Mouse (Mus musculus): ENCODE data around the gene Car3.
"Not testable (repeated sequence)": the region's sequence is repeated elsewhere in the genome, so short reads cannot be mapped to it uniquely, and the experiment has no call there.

The Car3 gene

DNA sequence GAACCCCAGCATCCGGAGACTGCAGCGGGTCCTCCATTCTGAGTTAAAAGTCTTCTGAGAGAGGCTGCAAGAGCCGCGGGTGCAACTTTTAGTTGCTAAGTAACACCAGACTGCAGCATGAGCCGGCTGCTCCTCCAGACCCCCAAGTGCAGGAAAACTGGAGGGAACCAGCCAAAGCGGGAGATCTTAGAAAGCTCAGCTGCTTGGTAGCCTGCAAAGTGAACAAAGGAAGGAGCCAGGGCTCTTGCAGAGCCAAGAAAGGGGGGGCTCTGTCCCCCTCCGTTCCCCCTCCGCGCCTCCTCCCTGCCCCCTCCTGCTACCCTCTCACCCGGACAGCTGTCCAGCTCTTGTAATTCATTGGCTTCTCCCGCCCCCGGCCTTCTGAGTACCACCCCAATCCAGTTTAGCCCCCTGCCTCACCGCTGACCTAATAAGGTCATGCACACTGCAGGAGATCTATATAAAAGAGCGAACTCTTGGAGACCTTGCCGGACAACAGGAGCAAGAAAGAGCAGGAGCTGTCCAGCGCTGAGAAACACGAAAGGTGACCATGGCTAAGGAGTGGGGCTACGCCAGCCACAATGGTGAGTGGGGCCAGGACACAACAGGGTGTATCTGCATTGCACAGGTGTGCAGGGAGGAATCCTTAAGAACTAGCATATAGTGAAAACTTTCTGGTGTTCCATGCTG is at the start of gene Car3:
Car3 (plus strand) TSS at position 491 of the 690 bp plus-strand sequence.
- no peak for DNase-seq (ENCODE audit: low spot score in 2 of 2)

DNA sequence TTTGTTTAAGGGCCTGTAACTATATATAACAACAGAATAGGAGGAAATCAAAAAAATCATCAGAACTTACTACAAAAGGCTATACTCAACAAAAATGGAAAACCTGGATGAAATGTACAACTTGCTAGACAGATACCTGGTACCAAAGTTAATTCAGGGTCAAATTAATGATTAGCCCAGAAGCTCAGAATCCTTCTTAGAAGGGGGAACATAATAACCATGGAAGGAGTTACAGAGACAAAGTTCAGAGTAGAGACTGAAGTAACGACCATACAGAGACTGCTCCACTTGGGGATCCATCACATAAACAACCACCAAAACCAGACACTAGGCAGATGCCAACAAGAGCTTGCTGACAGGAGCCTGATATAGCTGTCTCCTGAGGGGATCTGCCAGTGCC is 47.9 kb upstream of the Car3 start:
- not testable (repeated sequence) for DNase-seq (ENCODE audit: low spot score in 2 of 2)

DNA sequence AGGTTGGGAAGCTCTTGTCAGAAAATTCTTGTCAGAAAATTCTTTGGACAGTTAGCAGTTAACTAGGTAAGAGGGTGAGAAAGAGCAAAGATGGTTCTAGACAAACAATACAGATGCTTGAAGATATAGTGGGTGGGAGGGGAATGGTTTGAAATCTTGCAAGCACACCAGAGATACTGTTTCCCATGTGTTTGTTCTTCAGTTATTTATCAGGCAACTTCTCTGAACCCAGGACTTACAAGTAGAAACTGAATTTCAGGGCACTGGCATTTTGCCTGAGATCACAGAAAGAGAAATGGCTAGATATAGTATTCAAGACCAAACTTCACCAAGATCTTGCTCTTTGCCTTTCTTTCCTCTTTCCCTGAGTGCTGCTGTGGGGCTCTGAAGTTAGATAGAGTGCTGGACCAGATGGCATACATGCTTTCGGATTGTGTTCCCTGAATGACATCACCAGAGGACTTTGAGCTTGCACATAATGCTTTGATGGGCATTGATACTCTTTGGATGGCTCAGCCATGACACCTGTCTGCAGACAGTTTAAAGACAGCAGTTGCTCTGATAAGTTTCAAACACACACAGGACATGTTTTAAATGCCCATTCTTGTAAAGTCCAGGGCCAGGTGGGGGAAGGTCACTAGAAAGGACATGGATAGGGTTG is 43.3 kb upstream of the Car3 start:
- no peak for DNase-seq (ENCODE audit: low spot score in 2 of 2)

DNA sequence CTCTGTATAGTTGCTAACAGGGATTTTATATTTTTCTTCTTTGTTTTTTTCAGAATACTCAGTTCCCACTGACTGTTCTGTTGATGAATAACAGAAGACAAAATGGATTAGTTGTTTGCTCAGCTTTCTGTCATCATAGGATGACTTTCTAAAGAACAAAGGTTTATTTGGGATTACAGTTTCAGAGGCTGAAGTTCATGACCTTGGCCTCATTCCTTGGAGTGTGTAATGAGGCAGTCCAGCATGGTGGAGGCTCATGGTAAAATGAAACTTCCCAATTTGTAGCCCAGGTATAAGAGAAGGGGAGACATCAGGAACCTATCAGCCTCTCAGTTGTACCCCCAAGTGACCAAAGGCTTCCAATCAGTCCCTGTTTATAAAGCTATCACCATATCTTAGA is 34.4 kb upstream of the Car3 start:
- DNase-seq (ENCODE audit: low spot score in 2 of 2) = no peak

DNA sequence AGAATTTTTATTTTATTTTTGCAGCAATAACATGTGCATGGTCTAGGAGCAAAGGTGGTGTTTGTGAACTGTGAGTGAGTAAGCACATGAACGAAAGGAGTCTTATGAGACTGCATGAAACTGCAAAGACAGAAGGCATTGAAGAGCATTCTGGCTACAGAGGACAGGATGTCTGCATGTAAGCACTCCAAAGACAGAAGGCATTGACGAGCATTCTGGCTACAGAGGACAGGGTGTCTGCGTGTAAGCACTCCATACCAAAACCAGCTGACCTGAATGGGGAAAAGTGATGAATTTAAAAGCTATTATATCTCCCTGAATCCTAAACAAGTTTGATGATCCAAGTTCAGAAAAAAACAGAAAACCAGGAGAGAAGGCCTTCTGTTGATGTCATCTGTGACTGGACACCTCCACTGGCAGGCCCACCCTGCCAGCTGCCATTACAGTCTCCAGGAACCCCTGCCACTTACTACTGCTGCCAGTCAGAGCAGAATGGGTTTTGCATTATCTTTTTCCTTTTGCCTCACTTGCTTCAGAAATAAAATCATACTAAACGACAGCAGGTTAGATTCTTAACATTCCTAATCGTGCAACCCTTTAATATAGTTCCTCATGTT is 32.0 kb upstream of the Car3 start:
- DNase-seq (ENCODE audit: low spot score in 2 of 2) = no peak

DNA sequence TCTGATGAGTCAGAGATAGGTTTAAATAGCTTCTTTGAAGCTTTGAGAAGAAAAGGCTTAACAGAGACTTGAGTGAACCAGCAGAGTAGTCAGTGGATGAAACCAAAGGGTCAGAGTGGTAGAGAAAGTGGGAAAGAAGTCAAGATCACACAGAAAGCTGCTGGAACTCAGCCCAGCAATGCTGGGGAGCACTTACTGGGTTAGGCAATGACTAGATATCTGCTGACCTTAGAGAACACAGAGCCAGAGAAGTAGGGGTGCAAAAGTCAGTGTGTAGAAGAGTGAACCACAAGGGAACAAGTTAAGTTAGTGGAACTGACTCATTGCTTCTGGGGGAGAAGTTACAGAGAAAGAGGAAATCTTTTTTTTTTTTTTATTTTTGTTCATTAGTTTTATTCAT is 30.5 kb upstream of the Car3 start:
- DNase-seq (ENCODE audit: low spot score in 2 of 2) = peak in 1 of 2 experiments; percentile 1

DNA sequence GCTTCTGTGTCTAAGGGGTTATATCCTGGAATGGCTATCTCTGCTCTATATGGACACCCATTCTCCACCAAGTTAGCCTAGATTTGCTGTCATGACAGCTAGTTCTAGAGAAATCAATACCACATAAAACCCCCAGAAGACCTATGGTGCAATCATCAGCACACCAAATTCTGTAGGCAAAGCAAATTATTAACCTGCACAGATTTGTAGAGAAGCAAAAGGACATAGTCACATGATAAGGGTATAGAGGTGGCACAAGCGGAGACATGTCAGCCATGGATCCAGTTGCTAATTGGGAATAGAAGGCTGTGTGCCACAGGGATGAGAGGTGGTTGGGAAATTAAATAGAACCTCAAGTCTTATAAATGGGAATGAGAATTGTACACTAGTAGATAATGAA is 24.4 kb upstream of the Car3 start:
- DNase-seq (ENCODE audit: low spot score in 2 of 2) = no peak

DNA sequence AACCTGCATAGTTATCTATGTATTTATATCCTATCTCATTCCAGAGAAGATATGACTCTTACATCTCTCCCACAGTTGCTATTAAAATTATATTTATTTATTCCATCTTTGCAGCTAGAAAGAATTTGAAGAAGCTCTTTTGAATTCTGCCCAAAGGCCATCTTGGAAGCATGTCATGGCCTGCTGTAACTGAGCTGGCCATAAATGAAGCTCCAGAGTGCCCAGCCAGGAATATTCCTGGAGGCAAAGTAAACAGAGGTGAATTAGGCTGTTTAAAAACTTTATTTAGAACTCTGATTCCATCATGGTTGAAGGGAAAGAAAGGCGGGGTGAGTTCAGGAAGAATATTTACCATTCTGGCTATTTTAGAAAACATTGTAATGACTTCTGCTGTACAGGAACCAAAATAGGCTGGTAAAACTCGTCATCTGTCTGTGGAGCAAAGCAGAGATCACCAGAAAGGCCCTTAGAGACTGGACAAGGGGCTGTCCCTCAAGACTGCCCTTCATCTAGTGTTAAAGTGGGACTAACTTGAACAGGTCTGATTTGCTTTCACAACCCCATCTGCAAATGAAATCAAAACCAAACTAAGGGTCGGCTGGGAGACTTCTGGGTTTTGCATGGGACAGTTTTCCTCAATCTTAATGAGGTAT is 23.7 kb upstream of the Car3 start:
- no peak for DNase-seq (ENCODE audit: low spot score in 2 of 2)

DNA sequence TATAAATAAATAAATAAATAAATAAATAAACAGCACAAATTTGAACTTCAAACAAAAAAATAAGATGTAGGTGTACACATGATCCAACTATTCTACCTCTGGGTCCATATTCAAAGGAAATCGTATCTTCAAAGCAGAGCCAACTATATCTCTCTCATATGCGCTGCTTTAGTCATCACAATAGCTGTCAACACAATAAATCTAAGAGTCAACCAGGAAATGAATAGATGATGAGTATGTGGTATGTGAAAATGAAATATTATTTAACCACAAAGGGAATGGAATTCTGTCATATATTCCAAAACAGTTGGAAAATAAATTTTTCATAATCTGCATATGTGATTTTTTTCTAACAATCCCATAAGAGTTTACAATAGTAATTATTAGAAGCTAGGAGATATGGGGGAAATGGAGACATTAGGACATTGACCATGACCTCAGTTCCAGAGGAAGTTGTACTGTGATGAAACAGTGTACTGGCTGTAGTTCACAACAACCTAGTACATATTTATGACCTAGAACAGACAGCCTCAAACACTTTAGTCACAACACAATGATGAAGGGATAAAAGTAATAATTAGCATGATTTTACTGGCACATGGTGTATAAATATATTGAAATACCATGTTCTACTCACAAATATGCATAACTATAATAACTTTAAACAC is 14.6 kb upstream of the Car3 start:
- DNase-seq (ENCODE audit: low spot score in 2 of 2) = no peak

DNA sequence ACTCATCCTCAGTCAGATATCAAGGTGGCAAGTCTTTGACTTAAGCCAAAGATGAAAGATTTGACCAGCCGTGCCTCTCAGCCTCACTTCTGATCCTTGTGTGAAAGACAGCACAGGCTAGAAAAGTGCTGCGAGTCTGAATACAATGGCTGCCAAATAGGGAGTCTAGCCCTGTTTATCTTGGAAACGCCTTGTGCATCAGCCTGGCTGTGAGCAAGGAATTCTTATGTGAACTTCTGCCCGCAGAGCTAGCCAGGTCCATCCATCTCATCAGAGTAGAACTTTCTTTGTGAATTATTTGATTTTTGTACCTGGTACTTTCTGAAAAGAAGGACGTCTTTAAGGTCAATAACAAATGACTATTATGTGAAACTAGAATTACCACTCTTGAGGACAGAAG is 9.3 kb upstream of the Car3 start:
- no peak for DNase-seq (ENCODE audit: low spot score in 2 of 2)

DNA sequence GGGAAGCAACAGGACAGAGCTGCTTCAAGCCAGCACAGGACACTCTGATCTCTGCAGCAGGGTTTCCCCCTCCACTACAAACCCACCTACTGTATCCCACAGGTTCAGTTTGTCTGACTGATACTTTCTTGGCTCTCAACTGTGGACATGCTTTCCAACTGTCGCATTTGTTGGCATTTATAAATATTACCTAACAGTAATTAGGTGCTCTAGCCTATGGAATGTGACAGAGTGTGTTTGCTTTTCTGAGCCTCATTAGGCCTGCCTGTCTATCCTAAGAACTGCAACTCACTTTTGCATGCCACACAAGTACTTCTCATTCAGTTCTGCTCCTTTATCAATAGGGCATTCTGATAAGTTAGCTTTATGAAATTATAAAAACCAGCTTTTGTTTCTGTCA is 8.9 kb upstream of the Car3 start:
- DNase-seq (ENCODE audit: low spot score in 2 of 2) = no peak

DNA sequence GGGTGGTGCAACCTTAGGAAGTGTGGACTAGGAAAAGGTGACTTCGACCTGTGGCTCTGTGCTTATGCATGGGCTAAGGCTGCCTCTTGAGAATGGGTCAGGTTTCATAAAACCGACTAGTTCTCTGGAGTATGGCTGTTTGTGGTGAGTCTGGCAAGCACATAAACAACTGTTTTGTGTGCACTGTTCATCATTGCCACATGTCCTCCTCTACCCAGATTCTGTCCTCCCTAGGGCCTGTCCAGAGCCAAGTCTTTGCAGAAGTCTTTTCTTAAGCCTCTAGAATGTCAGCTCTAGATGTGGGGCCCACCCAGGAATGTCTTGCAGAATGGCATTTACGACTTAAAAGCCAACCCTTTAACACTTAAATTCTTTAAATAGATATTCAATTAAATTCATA is 5.4 kb upstream of the Car3 start:
- DNase-seq (ENCODE audit: low spot score in 2 of 2) = no peak

DNA sequence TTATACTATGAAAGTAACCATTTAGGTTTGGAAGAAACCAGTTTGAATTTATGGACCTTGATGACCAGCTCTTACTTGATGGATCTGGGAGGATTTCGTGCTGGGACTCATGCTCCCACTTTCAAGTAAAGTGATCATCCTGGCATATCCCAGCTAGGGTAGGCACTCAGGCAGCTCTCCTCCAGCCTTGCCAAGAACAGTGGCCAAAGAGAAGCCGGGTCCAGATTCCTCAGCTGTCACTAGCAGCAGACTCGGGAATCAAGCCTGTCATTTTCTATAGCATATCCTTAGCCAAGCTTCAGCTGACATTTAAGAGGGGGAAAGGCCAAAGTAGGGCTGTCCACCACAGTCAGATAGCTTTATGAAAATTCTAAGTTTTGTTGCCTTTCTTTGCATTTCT is 3.0 kb upstream of the Car3 start:
- no peak for DNase-seq (ENCODE audit: low spot score in 2 of 2)

DNA sequence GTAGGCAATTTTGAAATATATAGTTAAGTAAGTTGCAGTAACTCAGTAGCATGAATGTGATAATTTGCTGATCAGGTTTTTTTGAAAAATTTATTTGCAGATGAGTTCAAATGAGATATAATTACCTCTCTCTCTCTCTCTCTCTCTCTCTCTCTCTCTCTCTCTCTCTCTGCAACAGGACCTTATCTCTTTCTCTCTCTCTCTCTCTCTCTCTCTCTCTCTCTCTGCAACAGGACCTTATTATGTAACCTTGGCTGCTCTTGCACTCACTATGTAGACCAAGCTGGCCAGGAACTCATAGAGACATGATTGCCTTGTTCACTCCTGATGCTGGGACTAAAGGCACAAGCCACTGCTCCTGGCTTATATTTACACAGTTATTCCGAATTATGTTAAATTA is 2.1 kb upstream of the Car3 start:
- no peak for DNase-seq (ENCODE audit: low spot score in 2 of 2)

DNA sequence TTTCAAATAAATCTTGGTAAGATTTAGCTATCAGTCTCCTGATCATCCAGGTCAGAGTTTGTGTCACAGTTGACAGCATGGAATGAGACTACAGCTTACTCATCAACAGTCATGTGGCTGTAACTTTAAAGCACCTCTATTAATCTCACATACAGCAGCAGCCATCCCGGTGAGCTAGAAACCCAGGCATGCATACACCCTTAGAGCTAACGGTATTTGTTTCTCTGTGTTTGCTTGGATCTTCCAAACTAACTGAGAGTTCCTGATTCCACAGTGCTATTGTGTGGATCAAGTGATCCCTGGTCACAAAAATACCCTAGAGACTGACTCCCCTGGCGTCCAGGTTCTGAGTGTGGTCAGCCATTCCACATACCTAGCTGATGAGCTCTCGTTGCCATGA is 1.5 kb upstream of the Car3 start:
- no peak for DNase-seq (ENCODE audit: low spot score in 2 of 2)

DNA sequence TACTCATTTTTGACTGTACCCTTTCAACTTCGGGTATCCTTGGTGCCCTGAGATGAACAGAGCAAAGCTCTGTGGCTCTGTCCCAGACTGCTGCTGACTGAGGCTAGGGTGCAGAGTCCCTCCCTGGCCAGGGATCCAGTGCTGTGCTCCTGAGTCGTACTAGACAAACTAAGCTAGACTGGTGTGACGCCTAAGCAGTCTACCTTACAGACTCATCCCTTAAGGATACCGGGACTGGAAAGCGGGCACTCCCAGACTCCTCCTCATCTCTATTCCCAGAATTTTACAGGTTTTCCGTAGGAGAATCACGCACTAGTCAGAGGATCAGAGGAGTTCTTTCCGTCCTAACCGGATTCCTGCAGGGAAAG is 674 bp upstream of the Car3 start:
- DNase-seq (ENCODE audit: low spot score in 2 of 2) = no peak

DNA sequence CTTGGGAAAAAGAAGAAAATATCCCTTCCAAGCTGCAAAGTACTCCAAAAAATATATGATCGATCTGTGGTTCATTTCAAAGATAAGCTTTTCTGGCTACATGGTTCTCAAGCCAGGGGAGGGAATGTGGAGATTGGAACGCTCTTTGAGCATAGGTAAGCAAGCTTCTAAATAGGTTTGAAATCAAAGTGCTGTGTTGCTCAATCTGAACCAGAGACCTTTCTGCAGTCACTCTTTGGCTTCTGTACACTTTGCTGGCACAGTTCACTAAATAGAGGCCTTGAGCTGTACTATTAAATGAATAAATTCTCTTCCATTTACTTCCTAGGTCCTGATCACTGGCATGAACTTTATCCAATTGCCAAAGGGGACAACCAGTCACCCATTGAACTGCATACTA is 610 bp downstream of the Car3 start:
- no peak for DNase-seq (ENCODE audit: low spot score in 2 of 2)

DNA sequence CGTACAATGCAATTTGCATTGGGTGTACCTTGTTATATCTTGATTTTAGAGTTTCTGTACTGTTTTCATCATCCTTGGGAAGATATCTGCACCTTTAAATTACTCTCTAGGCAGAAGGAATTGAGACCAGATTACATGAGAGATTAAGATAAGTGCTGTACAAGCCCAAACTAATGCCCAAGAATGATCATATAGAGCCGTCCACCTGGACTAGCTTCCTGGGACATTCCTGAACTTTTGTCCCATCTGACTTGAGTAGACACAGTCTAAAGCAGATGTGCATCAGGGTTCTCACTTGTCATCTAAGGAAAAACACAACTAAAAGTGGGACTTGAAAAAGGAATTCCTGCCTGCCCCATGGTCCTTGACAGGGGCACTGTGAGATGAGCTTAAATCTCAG is 2.6 kb downstream of the Car3 start:
- DNase-seq (ENCODE audit: low spot score in 2 of 2) = no peak

DNA sequence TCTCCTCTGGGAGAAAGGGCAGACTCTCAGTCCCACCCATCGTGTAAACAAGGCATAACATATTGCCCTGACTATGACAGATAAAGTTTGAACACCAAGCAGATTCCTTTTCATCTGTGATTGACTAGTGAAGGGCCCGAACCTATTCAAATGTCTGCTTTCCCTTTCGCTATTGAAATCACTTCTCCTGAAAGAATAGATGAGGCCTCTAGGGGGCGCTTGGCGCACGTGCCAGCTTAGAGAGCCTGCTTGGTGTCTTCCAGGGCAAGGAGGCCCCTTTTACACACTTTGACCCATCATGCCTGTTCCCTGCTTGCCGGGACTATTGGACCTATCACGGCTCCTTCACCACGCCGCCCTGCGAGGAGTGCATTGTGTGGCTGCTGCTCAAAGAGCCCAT is 6.5 kb downstream of the Car3 start:
- peak; percentile 76 to 85 for DNase-seq (ENCODE audit: low spot score in 2 of 2)

DNA sequence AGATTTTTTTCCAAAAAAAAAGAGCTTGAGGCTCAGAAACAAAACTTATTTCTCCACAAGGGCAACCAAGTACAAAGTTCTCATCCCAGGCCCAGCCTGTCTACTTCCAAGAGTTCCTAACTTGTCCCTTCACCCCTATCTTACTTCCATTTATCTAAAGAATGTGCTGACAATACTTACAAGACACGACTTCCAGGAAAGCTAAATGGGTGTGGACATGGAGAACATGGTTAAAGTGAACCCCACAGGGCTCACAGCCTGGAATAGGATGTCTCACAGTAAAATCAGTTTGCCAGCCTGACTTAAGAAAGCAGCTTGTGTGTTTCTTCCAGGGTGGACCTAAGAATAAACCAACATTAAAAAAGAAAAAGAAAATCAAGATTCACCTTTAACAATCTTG is 7.2 kb downstream of the Car3 start:
- DNase-seq (ENCODE audit: low spot score in 2 of 2) = no peak

DNA sequence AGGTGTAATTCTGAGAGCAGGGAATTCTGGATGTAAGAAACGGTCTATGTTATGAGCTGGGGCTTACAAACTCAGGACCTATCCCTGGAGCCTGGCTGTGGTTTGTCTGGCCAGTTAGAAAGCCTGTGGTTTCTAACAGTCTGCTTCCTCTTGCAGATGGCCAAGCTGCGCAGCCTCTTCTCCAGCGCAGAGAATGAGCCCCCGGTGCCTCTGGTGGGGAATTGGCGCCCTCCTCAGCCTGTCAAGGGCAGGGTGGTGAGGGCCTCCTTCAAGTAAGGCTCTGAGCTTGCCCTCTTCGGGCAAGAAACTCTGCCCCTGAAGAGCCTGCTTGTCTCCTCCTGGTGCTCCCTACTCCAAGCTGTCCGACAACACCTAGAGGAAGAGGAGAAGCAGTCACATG is 8.1 kb downstream of the Car3 start:
- DNase-seq (ENCODE audit: low spot score in 2 of 2) = peak in 1 of 2 experiments; percentile 53

DNA sequence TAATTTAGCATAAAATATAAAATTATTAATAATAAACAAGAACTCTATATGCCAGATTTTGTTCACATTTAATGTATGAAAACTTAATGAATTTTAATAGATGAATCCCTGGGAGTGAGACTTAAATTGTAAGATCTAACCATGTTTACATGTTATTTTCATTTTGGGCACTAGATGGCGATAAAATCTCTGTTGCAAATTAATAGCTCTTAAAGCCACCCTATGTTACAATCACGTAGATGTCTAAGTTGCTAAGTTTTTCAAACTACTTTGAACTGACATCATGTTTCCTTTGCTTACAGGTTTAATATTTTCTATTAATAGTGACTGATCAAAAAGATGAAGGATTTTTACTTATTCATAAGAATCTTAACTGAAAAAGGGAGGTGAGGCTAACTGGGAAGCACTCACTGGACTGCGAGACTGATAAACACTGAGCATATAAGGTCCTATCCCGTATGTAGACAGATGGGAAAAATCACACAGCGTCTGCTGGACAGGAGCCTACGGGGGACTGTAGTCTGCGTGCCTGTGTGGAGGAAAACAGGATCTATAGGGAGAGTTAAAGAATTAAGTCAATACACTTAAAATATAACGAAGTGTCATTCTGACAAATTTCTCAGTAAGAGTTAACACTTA is 11.2 kb downstream of the Car3 start:
- DNase-seq (ENCODE audit: low spot score in 2 of 2) = peak in 1 of 2 experiments; percentile 54
